Mouse (Mus musculus) MEL (cell line): Measurements from ENCODE around the gene Rnf5. TPM values are rescaled to one million over a fixed set of nuclear protein-coding genes. Genes with fewer than 3 reads are reported as not detected.

Source experiments
- DNase-seq: peaks from one replicate; pipeline ENCODE4 v3.0.0; 2011; ENCODE audit warnings: low read depth, low spot score
- H3K27ac ChIP-seq: 2 replicates; pipeline ENCODE4 v1.5.1; 2012; ENCODE audit warnings: low read depth, mild to moderate bottlenecking, control low read depth, low read length, moderate library complexity; ENCODE audit not compliant: control insufficient read depth
- H3K27me3 ChIP-seq, 2 experiments: fragments of 150-350 bp in 1 of 2; sonication (generic) in 1 of 2; 2 replicates each; pipeline ENCODE4 v1.6.1; 2012; ENCODE audit warnings: low read length in 2 of 2, mild to moderate bottlenecking in 2 of 2, improper control_type of control experiment in 1 of 2, moderate library complexity in 1 of 2; ENCODE audit not compliant: insufficient read depth in 2 of 2, control insufficient read depth in 1 of 2
- H3K36me3 ChIP-seq, 2 experiments: 2 replicates each; pipeline ENCODE4 v1.6.1; 2012 to 2014; ENCODE audit warnings: low read length in 2 of 2, improper control_type of control experiment in 1 of 2, inconsistent platforms in 1 of 2, mild to moderate bottlenecking in 1 of 2; ENCODE audit not compliant: insufficient read depth in 2 of 2, control insufficient read depth in 1 of 2
- H3K4me1 ChIP-seq, 2 experiments: fragments of 150-350 bp in 1 of 2; sonication (generic) in 1 of 2; 2 replicates each; pipeline ENCODE4 v1.6.1; 2012; ENCODE audit warnings: low read length in 2 of 2, improper control_type of control experiment in 1 of 2, mild to moderate bottlenecking in 1 of 2; ENCODE audit not compliant: insufficient read depth in 2 of 2, control insufficient read depth in 1 of 2
- H3K4me3 ChIP-seq, 2 experiments: fragments of 150-350 bp in 1 of 2; sonication (generic) in 1 of 2; 2 replicates each; pipeline ENCODE4 v1.5.1; 2012; ENCODE audit warnings: low read depth in 2 of 2, low read length in 2 of 2, mild to moderate bottlenecking in 2 of 2, moderate library complexity in 2 of 2, control low read depth in 1 of 2, improper control_type of control experiment in 1 of 2; ENCODE audit not compliant: control insufficient read depth in 1 of 2, insufficient read depth in 1 of 2
- H3K79me2 ChIP-seq: 2 replicates; pipeline ENCODE4 v1.6.1; 2012; ENCODE audit warnings: mild to moderate bottlenecking, low read length, moderate library complexity; ENCODE audit not compliant: control insufficient read depth, poor library complexity, insufficient read depth
- H3K9ac ChIP-seq: 2 replicates; pipeline ENCODE4 v1.6.1; 2012; ENCODE audit warnings: low read depth, mild to moderate bottlenecking, control low read depth, low read length, moderate library complexity; ENCODE audit not compliant: control insufficient read depth, poor library complexity, severe bottlenecking
- H3K9me3 ChIP-seq: fragments of 150-350 bp; sonication (generic); replicated peaks from 2 replicates; pipeline ENCODE4 v1.6.1; 2012; ENCODE audit warnings: mild to moderate bottlenecking, low read length, improper control_type of control experiment, moderate library complexity; ENCODE audit not compliant: insufficient read depth
- CHD1 ChIP-seq: IDR thresholded peaks from 2 replicates; pipeline ENCODE4 v1.6.1; 2012; ENCODE audit warnings: low read depth, mild to moderate bottlenecking, inconsistent platforms, low read length, improper control_type of control experiment
- CTCF ChIP-seq, 3 experiments: IDR thresholded peaks in 2 of 3; conservative IDR thresholded peaks in 1 of 3; 2 replicates each; pipeline ENCODE4 v1.5.1; 2011 to 2012; ENCODE audit warnings: low read length in 3 of 3, low read depth in 2 of 3, mild to moderate bottlenecking in 2 of 3, improper control_type of control experiment in 1 of 3, inconsistent platforms in 1 of 3, mixed read lengths in 1 of 3, moderate library complexity in 1 of 3; ENCODE audit not compliant: control insufficient read depth in 1 of 3, insufficient read depth in 1 of 3, poor library complexity in 1 of 3, severe bottlenecking in 1 of 3
- ELF1 ChIP-seq: IDR thresholded peaks from 2 replicates; pipeline ENCODE4 v1.6.1; 2014; ENCODE audit warnings: low read depth, mild to moderate bottlenecking, inconsistent platforms, low read length, improper control_type of control experiment, moderate library complexity
- GABPA ChIP-seq: IDR thresholded peaks from 2 replicates; pipeline ENCODE4 v1.6.1; 2012; ENCODE audit warnings: low read depth, mild to moderate bottlenecking, inconsistent platforms, low read length, improper control_type of control experiment, moderate library complexity
- GATA1 ChIP-seq: IDR thresholded peaks from 2 replicates; pipeline ENCODE4 v1.6.1; 2011; ENCODE audit warnings: low read depth, low read length, improper control_type of control experiment
- MAX ChIP-seq: IDR thresholded peaks from 2 replicates; pipeline ENCODE4 v1.6.1; 2011; ENCODE audit warnings: low read length, improper control_type of control experiment
- MEF2A ChIP-seq: IDR thresholded peaks from 2 replicates; pipeline ENCODE4 v1.6.1; 2014; ENCODE audit warnings: low read depth, mild to moderate bottlenecking, inconsistent platforms, low read length, improper control_type of control experiment; ENCODE audit not compliant: poor library complexity, insufficient replicate concordance, severe bottlenecking; ENCODE audit errors: extremely low read depth
- MXI1 ChIP-seq: IDR thresholded peaks from 2 replicates; pipeline ENCODE4 v1.6.1; 2011; ENCODE audit warnings: mild to moderate bottlenecking, low read depth, low read length, improper control_type of control experiment
- MYB ChIP-seq: IDR thresholded peaks from 2 replicates; pipeline ENCODE4 v1.6.1; 2011; ENCODE audit warnings: mild to moderate bottlenecking, low read depth, low read length, improper control_type of control experiment
- MYC ChIP-seq: IDR thresholded peaks from 2 replicates; pipeline ENCODE4 v1.6.1; 2011; ENCODE audit warnings: low read depth, mild to moderate bottlenecking, low read length, improper control_type of control experiment, moderate library complexity
- POLR2AphosphoS2 ChIP-seq: IDR thresholded peaks from 2 replicates; pipeline ENCODE4 v1.6.1; 2011; ENCODE audit warnings: low read length, improper control_type of control experiment
- POLR2AphosphoS5 ChIP-seq: IDR thresholded peaks from 2 replicates; pipeline ENCODE4 v1.6.1; 2012; ENCODE audit warnings: low read depth, borderline replicate concordance, mild to moderate bottlenecking, inconsistent platforms, low read length, moderate library complexity, mixed read lengths
- RCOR1 ChIP-seq: IDR thresholded peaks from 2 replicates; pipeline ENCODE4 v1.6.1; 2012; ENCODE audit warnings: low read depth, mild to moderate bottlenecking, inconsistent platforms, low read length, improper control_type of control experiment
- SIN3A ChIP-seq: IDR thresholded peaks from 2 replicates; pipeline ENCODE4 v1.6.1; 2012; ENCODE audit warnings: low read length, improper control_type of control experiment, inconsistent platforms
- TAL1 ChIP-seq: IDR thresholded peaks from 2 replicates; pipeline ENCODE4 v1.6.1; 2012; ENCODE audit warnings: mild to moderate bottlenecking, inconsistent platforms, low read length, moderate library complexity, mixed read lengths
- TBP ChIP-seq: IDR thresholded peaks from 2 replicates; pipeline ENCODE4 v1.8.0; 2011; ENCODE audit warnings: low read depth, low read length, improper control_type of control experiment
- TCF12 ChIP-seq: IDR thresholded peaks from 2 replicates; pipeline ENCODE4 v1.6.1; 2014; ENCODE audit warnings: low read depth, mild to moderate bottlenecking, inconsistent platforms, low read length, improper control_type of control experiment, moderate library complexity
- ZKSCAN1 ChIP-seq: IDR thresholded peaks from 2 replicates; pipeline ENCODE4 v1.6.1; 2012; ENCODE audit warnings: low read depth, mild to moderate bottlenecking, inconsistent platforms, low read length, improper control_type of control experiment, moderate library complexity
- ZMIZ1 ChIP-seq: IDR thresholded peaks from 2 replicates; pipeline ENCODE4 v1.6.1; 2012; ENCODE audit warnings: low read depth, mild to moderate bottlenecking, inconsistent platforms, low read length, improper control_type of control experiment, moderate library complexity
- ZNF384 ChIP-seq: IDR thresholded peaks from 2 replicates; pipeline ENCODE4 v1.6.1; 2012; ENCODE audit warnings: low read depth, mild to moderate bottlenecking, inconsistent platforms, low read length, improper control_type of control experiment
- polyA plus RNA-seq, 2 experiments: library from polyadenylated mRNA; stranded (reverse) in 1 of 2; unstranded in 1 of 2; fragments of >175 nt in 1 of 2; fragments of >200 nt in 1 of 2; gene quantifications; 2 replicates each; pipeline versions ENCODE4 v1.2.1 to v1.2.4; 2012; ENCODE audit warnings: low replicate concordance in 2 of 2, low read depth in 1 of 2; ENCODE audit not compliant: insufficient read length in 2 of 2, insufficient read depth in 1 of 2, missing spikeins in 1 of 2
- total RNA-seq: library from RNA; depleted of rRNA; stranded (reverse); fragments of 300-350 nt; gene quantifications from 2 replicates; pipeline ENCODE4 v1.2.3, GENCODE M21; 2012

Rnf5 gene
- total and polyA plus RNA-seq, 3 experiments = 24.8 to 85.1 TPM; not detected in 1

DNA sequence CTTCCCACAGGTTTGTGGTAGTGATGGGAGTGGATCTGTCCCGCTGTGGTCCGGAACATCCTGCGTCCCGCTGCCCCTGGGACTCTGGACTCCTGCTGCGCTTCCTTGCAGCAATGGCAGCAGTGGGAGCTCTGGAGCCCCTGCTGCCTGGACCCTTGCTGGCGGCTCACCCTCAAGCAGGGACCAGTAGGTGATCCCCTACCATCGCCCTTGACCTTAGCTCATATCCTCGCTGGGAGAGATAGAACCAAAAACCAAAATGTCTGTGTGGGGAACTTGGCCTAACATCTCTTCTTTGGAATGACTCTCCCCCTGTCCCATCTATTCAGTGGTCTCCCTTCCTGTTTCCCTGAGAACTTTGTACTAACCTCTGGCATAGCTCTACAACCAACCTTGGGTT is 19.7 kb downstream of the Rnf5 start:
- no peaks in the 10 kb centered on the region for H3K27me3 ChIP-seq
- peaks cover 4 to 12% of the 10 kb centered on the region in 2 experiments; a peak in 3 of 4 replicates for H3K4me1 ChIP-seq
- no peaks in the 10 kb centered on the region for H3K9me3 ChIP-seq
- TF ChIP-seq ELF1 (no peak), MYB (no peak), SIN3A (no peak), POLR2AphosphoS2 (no peak), POLR2AphosphoS5 (no peak), MEF2A (no peak), CHD1 (no peak), TAL1 (no peak), ZMIZ1 (no peak), CTCF (IDR thresholded peaks at IDR 0.05 in 2 of 3, conservative IDR thresholded peaks at IDR 0.05 in 1 of 3; ENCODE audit: control insufficient read depth in 1 of 3, insufficient read depth in 1 of 3, low read depth in 2 of 3, low read length in 3 of 3, poor library complexity in 1 of 3, severe bottlenecking in 1 of 3) (no peak), ZNF384 (no peak), GABPA (no peak), TCF12 (no peak), TBP (no peak), MXI1 (no peak), MYC (no peak), RCOR1 (no peak), MAX (no peak), GATA1 (no peak)
- TF ChIP-seq, all 39 proteins: peak for 0
- no peak overlapping the region for H3K4me3 ChIP-seq
- DNase-seq = no peak
- H3K79me2 ChIP-seq = peaks cover 9% of the 10 kb centered on the region; the same call in 1 of the 2 replicates
- no peak overlapping the region for H3K27ac ChIP-seq
- H3K36me3 ChIP-seq = peaks cover 0 to 10% of the 10 kb centered on the region in 2 experiments; a peak in 2 of 4 replicates
- H3K9ac ChIP-seq = no peak overlapping the region

- no peaks in the 10 kb centered on the region for H3K9me3 ChIP-seq
- H3K27me3 ChIP-seq = no peaks in the 10 kb centered on the region
- H3K9ac ChIP-seq = no peak overlapping the region
- DNase-seq = no peak
- no peak overlapping the region for H3K4me3 ChIP-seq
- H3K27ac ChIP-seq = no peak overlapping the region
- peaks cover 9% of the 10 kb centered on the region; the same call in 1 of the 2 replicates for H3K79me2 ChIP-seq
- H3K4me1 ChIP-seq = peaks cover 2 to 9% of the 10 kb centered on the region in 2 experiments; a peak in 3 of 4 replicates
- H3K36me3 ChIP-seq = peaks cover 0 to 5% of the 10 kb centered on the region in 2 experiments; a peak in 2 of 4 replicates
- TF ChIP-seq ZKSCAN1 = no peak
- TF ChIP-seq, all 39 proteins: peak for 0
Measured at GRCm38 (mm10) chr17:34583397-34583796, 20.1 kb downstream of the Rnf5 start.
